Mouse (Mus musculus): Measurements from ENCODE around the gene Creb3l2. TPM values are rescaled to one million over a fixed set of nuclear protein-coding genes. Genes with fewer than 3 reads are reported as not detected.

The Creb3l2 gene
- polyA plus RNA-seq, 1 experiment = 10.2 TPM

GRCm38 (mm10) chr6:37364361-37364760, 77.6 kb downstream of the Creb3l2 start:
- H3K9me3 ChIP-seq (replicated peaks; ENCODE audit: control insufficient read depth, insufficient read depth, low read length, poor library complexity, severe bottlenecking) = no peaks in the 10 kb centered on the region
- H3K4me3 ChIP-seq (ENCODE audit: low read depth, low read length) = no peak overlapping the region
- H3K27me3 ChIP-seq (ENCODE audit: control insufficient read depth, insufficient read depth, low read length, poor library complexity, severe bottlenecking) = no peaks in the 10 kb centered on the region
- H3K4me1 ChIP-seq (ENCODE audit: control insufficient read depth, insufficient read depth, low read length) = no peaks in the 10 kb centered on the region
- no peak for TF ChIP-seq EP300 (IDR thresholded peaks at IDR 0.05; ENCODE audit: insufficient read depth, low read depth, low read length)
- peak; percentile 44 for TF ChIP-seq CTCF (IDR thresholded peaks at IDR 0.05; ENCODE audit: low read depth, low read length)
- H3K36me3 ChIP-seq (ENCODE audit: control insufficient read depth, insufficient read depth, low read length, poor library complexity, severe bottlenecking) = no peaks in the 10 kb centered on the region
- H3K27ac ChIP-seq (ENCODE audit: insufficient read depth, low read length) = no peak overlapping the region
- H3K9ac ChIP-seq (ENCODE audit: low read depth, poor library complexity, severe bottlenecking) = no peak overlapping the region

DNA sequence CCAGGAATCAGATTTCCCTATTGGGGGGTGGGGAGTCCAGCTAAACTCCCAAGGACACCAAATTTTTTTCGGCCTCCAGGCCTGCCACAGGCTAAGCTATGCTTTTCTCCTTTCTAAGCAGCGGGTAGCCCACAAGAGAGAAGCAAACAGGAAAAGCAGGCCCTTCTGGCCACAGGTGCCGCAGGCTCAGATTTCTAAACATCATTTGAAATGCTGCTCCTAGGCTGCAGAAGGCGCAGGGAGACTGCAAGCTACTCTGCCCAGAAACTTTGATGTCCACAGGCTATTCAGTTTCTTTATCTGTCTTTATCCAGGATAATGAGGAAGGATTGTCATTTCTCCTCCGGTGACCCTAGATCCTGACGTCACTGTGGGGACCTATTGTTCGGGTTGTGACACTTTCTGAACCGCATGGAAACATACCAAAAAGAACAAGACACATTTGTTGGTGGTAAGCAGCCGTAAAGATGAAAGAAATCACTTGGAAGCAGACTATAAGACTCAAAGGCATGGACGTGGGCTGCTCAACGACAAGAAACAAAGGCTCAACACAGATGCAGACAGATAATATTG, 81.0 kb downstream of the Creb3l2 start:
- Histone ChIP-seq H3K36me3 (ENCODE audit: control insufficient read depth, insufficient read depth, low read length, poor library complexity, severe bottlenecking) (no peaks in the 10 kb centered on the region), H3K27me3 (ENCODE audit: control insufficient read depth, insufficient read depth, low read length, poor library complexity, severe bottlenecking) (no peaks in the 10 kb centered on the region), H3K9me3 (replicated peaks; ENCODE audit: control insufficient read depth, insufficient read depth, low read length, poor library complexity, severe bottlenecking) (no peaks in the 10 kb centered on the region), H3K4me1 (ENCODE audit: control insufficient read depth, insufficient read depth, low read length) (no peaks in the 10 kb centered on the region), H3K4me3 (ENCODE audit: low read depth, low read length) (no peak overlapping the region), H3K9ac (ENCODE audit: low read depth, poor library complexity, severe bottlenecking) (no peak overlapping the region), H3K27ac (ENCODE audit: insufficient read depth, low read length) (no peak overlapping the region)
- no peak for TF ChIP-seq CTCF (IDR thresholded peaks at IDR 0.05; ENCODE audit: low read depth, low read length)
- TF ChIP-seq EP300 (IDR thresholded peaks at IDR 0.05; ENCODE audit: insufficient read depth, low read depth, low read length) = no peak
- no peak for TF ChIP-seq POLR2A (IDR thresholded peaks at IDR 0.05; ENCODE audit: insufficient read depth, low read length)

- H3K4me3 ChIP-seq (ENCODE audit: low read depth, low read length) = no peak overlapping the region
- H3K9ac ChIP-seq (ENCODE audit: low read depth, poor library complexity, severe bottlenecking) = no peak overlapping the region
- no peaks in the 10 kb centered on the region for H3K27me3 ChIP-seq (ENCODE audit: control insufficient read depth, insufficient read depth, low read length, poor library complexity, severe bottlenecking)
These were observed 87.3 kb downstream of the Creb3l2 start for GRCm38 (mm10) chr6:37354449-37355179.

GRCm38 (mm10) chr6:37353616-37354015, 88.3 kb downstream of the Creb3l2 start:
- H3K27ac ChIP-seq (ENCODE audit: insufficient read depth, low read length) = no peak overlapping the region
- H3K4me1 ChIP-seq (ENCODE audit: control insufficient read depth, insufficient read depth, low read length) = no peaks in the 10 kb centered on the region
- no peaks in the 10 kb centered on the region for H3K27me3 ChIP-seq (ENCODE audit: control insufficient read depth, insufficient read depth, low read length, poor library complexity, severe bottlenecking)
- no peak for TF ChIP-seq EP300 (IDR thresholded peaks at IDR 0.05; ENCODE audit: insufficient read depth, low read depth, low read length)
- TF ChIP-seq POLR2A (IDR thresholded peaks at IDR 0.05; ENCODE audit: insufficient read depth, low read length) = no peak
- no peak for TF ChIP-seq CTCF (IDR thresholded peaks at IDR 0.05; ENCODE audit: low read depth, low read length)
- H3K9me3 ChIP-seq (replicated peaks; ENCODE audit: control insufficient read depth, insufficient read depth, low read length, poor library complexity, severe bottlenecking) = no peaks in the 10 kb centered on the region
- H3K9ac ChIP-seq (ENCODE audit: low read depth, poor library complexity, severe bottlenecking) = no peak overlapping the region
- no peaks in the 10 kb centered on the region for H3K36me3 ChIP-seq (ENCODE audit: control insufficient read depth, insufficient read depth, low read length, poor library complexity, severe bottlenecking)
- no peak overlapping the region for H3K4me3 ChIP-seq (ENCODE audit: low read depth, low read length)

More at GRCm38 (mm10) chr6:37354449-37355179, 87.3 kb downstream of the Creb3l2 start:
- no peak overlapping the region for H3K27ac ChIP-seq (ENCODE audit: insufficient read depth, low read length)
- H3K36me3 ChIP-seq (ENCODE audit: control insufficient read depth, insufficient read depth, low read length, poor library complexity, severe bottlenecking) = no peaks in the 10 kb centered on the region
- TF ChIP-seq EP300 (IDR thresholded peaks at IDR 0.05; ENCODE audit: insufficient read depth, low read depth, low read length) (no peak), POLR2A (IDR thresholded peaks at IDR 0.05; ENCODE audit: insufficient read depth, low read length) (no peak), CTCF (IDR thresholded peaks at IDR 0.05; ENCODE audit: low read depth, low read length) (peak; percentile 94)
- no peaks in the 10 kb centered on the region for H3K4me1 ChIP-seq (ENCODE audit: control insufficient read depth, insufficient read depth, low read length)
- H3K9me3 ChIP-seq (replicated peaks; ENCODE audit: control insufficient read depth, insufficient read depth, low read length, poor library complexity, severe bottlenecking) = no peaks in the 10 kb centered on the region

GRCm38 (mm10) chr6:37351731-37352380, 90.1 kb downstream of the Creb3l2 start:
- H3K9ac ChIP-seq (ENCODE audit: low read depth, poor library complexity, severe bottlenecking) = no peak overlapping the region
- TF ChIP-seq EP300 (IDR thresholded peaks at IDR 0.05; ENCODE audit: insufficient read depth, low read depth, low read length) = 0 out of 2 replicates have a peak, but pooled peaks have one; percentile 15
- TF ChIP-seq CTCF (IDR thresholded peaks at IDR 0.05; ENCODE audit: low read depth, low read length) = peak; percentile 92
- TF ChIP-seq POLR2A (IDR thresholded peaks at IDR 0.05; ENCODE audit: insufficient read depth, low read length) = no peak
- H3K36me3 ChIP-seq (ENCODE audit: control insufficient read depth, insufficient read depth, low read length, poor library complexity, severe bottlenecking) = no peaks in the 10 kb centered on the region
- no peak overlapping the region for H3K4me3 ChIP-seq (ENCODE audit: low read depth, low read length)
- no peaks in the 10 kb centered on the region for H3K27me3 ChIP-seq (ENCODE audit: control insufficient read depth, insufficient read depth, low read length, poor library complexity, severe bottlenecking)
- H3K4me1 ChIP-seq (ENCODE audit: control insufficient read depth, insufficient read depth, low read length) = no peaks in the 10 kb centered on the region
- no peak overlapping the region for H3K27ac ChIP-seq (ENCODE audit: insufficient read depth, low read length)
- no peaks in the 10 kb centered on the region for H3K9me3 ChIP-seq (replicated peaks; ENCODE audit: control insufficient read depth, insufficient read depth, low read length, poor library complexity, severe bottlenecking)

- no peak overlapping the region for H3K4me3 ChIP-seq (ENCODE audit: low read depth, low read length)
- H3K27ac ChIP-seq (ENCODE audit: insufficient read depth, low read length) = no peak overlapping the region
- no peaks in the 10 kb centered on the region for H3K9me3 ChIP-seq (replicated peaks; ENCODE audit: control insufficient read depth, insufficient read depth, low read length, poor library complexity, severe bottlenecking)
- TF ChIP-seq CTCF (IDR thresholded peaks at IDR 0.05; ENCODE audit: low read depth, low read length) = no peak
- no peak for TF ChIP-seq POLR2A (IDR thresholded peaks at IDR 0.05; ENCODE audit: insufficient read depth, low read length)
- no peak for TF ChIP-seq EP300 (IDR thresholded peaks at IDR 0.05; ENCODE audit: insufficient read depth, low read depth, low read length)
- no peak overlapping the region for H3K9ac ChIP-seq (ENCODE audit: low read depth, poor library complexity, severe bottlenecking)
- no peaks in the 10 kb centered on the region for H3K36me3 ChIP-seq (ENCODE audit: control insufficient read depth, insufficient read depth, low read length, poor library complexity, severe bottlenecking)
- no peaks in the 10 kb centered on the region for H3K27me3 ChIP-seq (ENCODE audit: control insufficient read depth, insufficient read depth, low read length, poor library complexity, severe bottlenecking)
- H3K4me1 ChIP-seq (ENCODE audit: control insufficient read depth, insufficient read depth, low read length) = no peaks in the 10 kb centered on the region
These were observed 91.6 kb downstream of the Creb3l2 start for GRCm38 (mm10) chr6:37350315-37350714.
